Mouse (Mus musculus) limb, embryonic 12.5 days (tissue): ENCODE measurements around the gene Tsen54. TPM values are rescaled to one million over a fixed set of nuclear protein-coding genes. Genes with fewer than 3 reads are reported as not detected.
A peak's percentile ranks its signal among the peaks of the same experiment; 100 is the strongest.

Source experiments
- ATAC-seq: fragments of 200-750 bp; cut with Nextera tagmentation; 2 replicates; pipeline ENCODE4 v1.8.0; 2017; ENCODE audit warnings: low read depth, moderate TSS enrichment; ENCODE audit not compliant: insufficient number of reproducible peaks, insufficient read depth, low FRiP score, low TSS enrichment
- H3K27ac ChIP-seq: fragments of 300-500 bp; sonication (generic); 2 replicates; pipeline ENCODE4 v1.5.1; 2016; ENCODE audit warnings: mild to moderate bottlenecking, moderate library complexity
- H3K27me3 ChIP-seq: fragments of 300-500 bp; sonication (generic); 2 replicates; pipeline ENCODE4 v1.6.1; 2016; ENCODE audit warnings: mild to moderate bottlenecking, moderate library complexity
- H3K36me3 ChIP-seq: fragments of 300-500 bp; sonication (generic); 2 replicates; pipeline ENCODE4 v1.6.1; 2016; ENCODE audit warnings: mild to moderate bottlenecking, moderate library complexity
- H3K4me1 ChIP-seq: fragments of 300-500 bp; sonication (generic); replicated peaks from 2 replicates; pipeline ENCODE4 v1.6.1; 2016
- H3K4me2 ChIP-seq: fragments of 300-500 bp; sonication (generic); 2 replicates; pipeline ENCODE4 v1.6.1; 2016; ENCODE audit warnings: mild to moderate bottlenecking, moderate library complexity
- H3K4me3 ChIP-seq: fragments of 300-500 bp; sonication (generic); replicated peaks from 2 replicates; pipeline ENCODE4 v1.5.1; 2016; ENCODE audit warnings: mild to moderate bottlenecking
- H3K9ac ChIP-seq: fragments of 300-500 bp; sonication (generic); replicated peaks from 2 replicates; pipeline ENCODE4 v1.6.1; 2016; ENCODE audit warnings: mild to moderate bottlenecking, moderate library complexity
- H3K9me3 ChIP-seq: fragments of 300-500 bp; sonication (generic); 2 replicates; pipeline ENCODE4 v1.6.1; 2016; ENCODE audit warnings: mild to moderate bottlenecking, moderate library complexity
- WGBS: fragments of 180-500 bp; shearing (Covaris S2); methylation state at CpG from one replicate; pipeline ENCODE4 v1.1.7; 2016; 5-methylcytosine and 5-hydroxymethylcytosine counted together
- polyA plus RNA-seq: library from polyadenylated mRNA; unstranded; fragments of >200 nt; fragmentation: Nextera tagmentation; extraction: Ambion mirVana; gene quantifications from 2 replicates; pipeline ENCODE4 v1.2.1, GENCODE M21; 2016

Tsen54 gene
- polyA plus RNA-seq, 1 experiment from 2014 or later, result 36.1 TPM

- ATAC-seq, result no peak
- Histone ChIP-seq H3K4me3 (no peak overlapping the region), H3K4me1 (peaks cover 60% of the 10 kb centered on the region), H3K27ac (no peak overlapping the region), H3K9me3 (no peaks in the 10 kb centered on the region), H3K9ac (no peak overlapping the region; the same call in 1 of the 2 replicates), H3K27me3 (peaks cover 29% of the 10 kb centered on the region), H3K36me3 (no peaks in the 10 kb centered on the region), H3K4me2 (peak overlapping the region; percentile 4; the same call in 1 of the 2 replicates)
- 18% methylated on average over 25 of the region's 25 CpGs for WGBS
Measured at GRCm38 (mm10) chr11:115830550-115831325, 16.2 kb downstream of the Tsen54 start.

- Histone ChIP-seq H3K9ac (no peak overlapping the region), H3K4me3 (no peak overlapping the region), H3K36me3 (no peaks in the 10 kb centered on the region), H3K4me2 (0 out of 2 replicates have a peak overlapping the region, but pooled peaks have one; percentile 4), H3K27ac (no peak overlapping the region), H3K27me3 (peaks cover 25% of the 10 kb centered on the region), H3K9me3 (no peaks in the 10 kb centered on the region), H3K4me1 (peaks cover 60% of the 10 kb centered on the region)
- ATAC-seq, result no peak
- 38% methylated on average over 3 of the region's 3 CpGs for WGBS
Measured at GRCm38 (mm10) chr11:115831518-115831917, 17.0 kb downstream of the Tsen54 start.

GRCm38 (mm10) chr11:115832064-115832463, 17.5 kb downstream of the Tsen54 start:
- H3K4me3 ChIP-seq, result no peak overlapping the region
- WGBS, result 49% methylated on average over 6 of the region's 6 CpGs
- H3K9me3 ChIP-seq, result no peaks in the 10 kb centered on the region
- peak overlapping the region; percentile 47 for H3K27ac ChIP-seq
- peaks cover 60% of the 10 kb centered on the region for H3K4me1 ChIP-seq
- H3K36me3 ChIP-seq, result no peaks in the 10 kb centered on the region
- no peak overlapping the region for H3K9ac ChIP-seq
- H3K4me2 ChIP-seq, result no peak overlapping the region; the same call in 1 of the 2 replicates
- ATAC-seq, result no peak
- H3K27me3 ChIP-seq, result peaks cover 20% of the 10 kb centered on the region

GRCm38 (mm10) chr11:115832523-115832922, 18.0 kb downstream of the Tsen54 start:
- Histone ChIP-seq H3K9me3 (no peaks in the 10 kb centered on the region), H3K4me2 (peak overlapping the region; percentile 13), H3K4me1 (peaks cover 60% of the 10 kb centered on the region), H3K36me3 (no peaks in the 10 kb centered on the region), H3K4me3 (no peak overlapping the region), H3K27me3 (peaks cover 20% of the 10 kb centered on the region), H3K27ac (peak overlapping the region; percentile 47), H3K9ac (no peak overlapping the region; the same call in 1 of the 2 replicates)
- 0 out of 2 replicates have a peak, but pooled peaks have one; percentile 30 for ATAC-seq
- WGBS, result 7% methylated on average over 8 of the region's 8 CpGs

- Histone ChIP-seq H3K4me1 (peaks cover 60% of the 10 kb centered on the region), H3K27ac (peak overlapping the region; percentile 47), H3K36me3 (no peaks in the 10 kb centered on the region), H3K4me3 (no peak overlapping the region), H3K9ac (peak overlapping the region; percentile 18; the same call in 1 of the 2 replicates), H3K9me3 (no peaks in the 10 kb centered on the region), H3K4me2 (peak overlapping the region; percentile 13), H3K27me3 (peaks cover 20% of the 10 kb centered on the region)
- WGBS, result 9% methylated on average over 8 of the region's 8 CpGs
- ATAC-seq, result no peak
Measured at GRCm38 (mm10) chr11:115833021-115833513, 18.5 kb downstream of the Tsen54 start.

- Histone ChIP-seq H3K27ac (no peak overlapping the region), H3K4me1 (peaks cover 63% of the 10 kb centered on the region), H3K4me2 (no peak overlapping the region), H3K9me3 (no peaks in the 10 kb centered on the region), H3K4me3 (no peak overlapping the region), H3K36me3 (no peaks in the 10 kb centered on the region), H3K27me3 (peaks cover 20% of the 10 kb centered on the region), H3K9ac (no peak overlapping the region)
- no peak for ATAC-seq
- 43% methylated on average over 6 of the region's 6 CpGs for WGBS
Measured at GRCm38 (mm10) chr11:115834033-115834432, 19.5 kb downstream of the Tsen54 start.

- Histone ChIP-seq H3K4me2 (no peak overlapping the region), H3K9ac (no peak overlapping the region), H3K27ac (no peak overlapping the region), H3K4me1 (peaks cover 60% of the 10 kb centered on the region), H3K36me3 (no peaks in the 10 kb centered on the region), H3K9me3 (no peaks in the 10 kb centered on the region), H3K27me3 (0 out of 2 replicates have a peak, but pooled peaks cover under 1% of the 10 kb centered on the region), H3K4me3 (no peak overlapping the region)
- no peak for ATAC-seq
- 56% methylated on average over 11 of the region's 11 CpGs for WGBS
Measured at GRCm38 (mm10) chr11:115836656-115837395, 22.3 kb downstream of the Tsen54 start.

GRCm38 (mm10) chr11:115837606-115838345, 23.3 kb downstream of the Tsen54 start:
- no peaks in the 10 kb centered on the region for H3K36me3 ChIP-seq
- H3K4me3 ChIP-seq, result no peak overlapping the region
- ATAC-seq, result no peak
- no peak overlapping the region for H3K9ac ChIP-seq
- WGBS, result 93% methylated on average over 22 of the region's 22 CpGs
- peaks cover 60% of the 10 kb centered on the region for H3K4me1 ChIP-seq
- no peak overlapping the region for H3K27ac ChIP-seq
- no peaks in the 10 kb centered on the region for H3K27me3 ChIP-seq
- H3K9me3 ChIP-seq, result no peaks in the 10 kb centered on the region
- H3K4me2 ChIP-seq, result no peak overlapping the region

GRCm38 (mm10) chr11:115838895-115839311, 24.4 kb downstream of the Tsen54 start:
- no peak overlapping the region for H3K4me3 ChIP-seq
- no peak for ATAC-seq
- no peaks in the 10 kb centered on the region for H3K36me3 ChIP-seq
- H3K4me1 ChIP-seq, result peaks cover 52% of the 10 kb centered on the region
- H3K4me2 ChIP-seq, result no peak overlapping the region
- H3K9ac ChIP-seq, result no peak overlapping the region
- H3K27me3 ChIP-seq, result no peaks in the 10 kb centered on the region
- H3K9me3 ChIP-seq, result no peaks in the 10 kb centered on the region
- 43% methylated on average over 4 of the region's 4 CpGs for WGBS
- no peak overlapping the region for H3K27ac ChIP-seq

GRCm38 (mm10) chr11:115839732-115840131, 25.2 kb downstream of the Tsen54 start:
- Histone ChIP-seq H3K4me3 (no peak overlapping the region), H3K27ac (no peak overlapping the region), H3K4me2 (no peak overlapping the region), H3K9me3 (no peaks in the 10 kb centered on the region), H3K4me1 (peaks cover 48% of the 10 kb centered on the region), H3K36me3 (no peaks in the 10 kb centered on the region), H3K27me3 (no peaks in the 10 kb centered on the region), H3K9ac (no peak overlapping the region)
- ATAC-seq, result no peak
- WGBS, result 65% methylated on average over 3 of the region's 3 CpGs
